Mouse (Mus musculus) liver, adult 2 months (tissue): ENCODE measurements around the gene Scml4.

Experiments
- CTCF ChIP-seq: fragments of 200-500 bp; IDR thresholded peaks from 2 replicates; pipeline ENCODE4 v1.5.1; 2011; ENCODE audit warnings: low read depth, low read length, control low read depth
- POLR2A ChIP-seq: fragments of 200-500 bp; IDR thresholded peaks from 2 replicates; pipeline ENCODE4 v1.6.1; 2011; ENCODE audit warnings: low read length, control low read depth; ENCODE audit not compliant: insufficient read depth; ENCODE audit errors: extremely low read depth

GRCm38 (mm10) chr10:42976577-42976976, 116.4 kb downstream of the Scml4 start:
- TF ChIP-seq CTCF (no peak), POLR2A (no peak)
